Mouse (Mus musculus) lung, embryonic 14.5 days (tissue): Measurements from ENCODE around the gene Luc7l3. TPM values are rescaled to one million over a fixed set of nuclear protein-coding genes. Genes with fewer than 3 reads are reported as not detected.

Experiments
- ATAC-seq: fragments of 200-750 bp; cut with Nextera tagmentation; 2 replicates; pipeline ENCODE4 v1.8.0; 2017; ENCODE audit warnings: mild to moderate bottlenecking, moderate TSS enrichment, moderate library complexity; ENCODE audit not compliant: insufficient read depth
- DNase-seq: peaks from one replicate; pipeline ENCODE4 v3.0.0-alpha.2; 2015
- H3K27ac ChIP-seq: fragments of 300-500 bp; sonication (generic); 2 replicates; pipeline ENCODE4 v1.5.1; 2014; ENCODE audit warnings: low read depth, mild to moderate bottlenecking, moderate library complexity
- H3K27me3 ChIP-seq: fragments of 300-500 bp; sonication (generic); 2 replicates; pipeline ENCODE4 v1.6.1; 2014; ENCODE audit warnings: low read length, control low read depth; ENCODE audit not compliant: insufficient read depth
- H3K36me3 ChIP-seq: fragments of 300-500 bp; sonication (generic); 2 replicates; pipeline ENCODE4 v1.6.1; 2014; ENCODE audit warnings: control low read depth; ENCODE audit not compliant: insufficient read depth
- H3K4me1 ChIP-seq: fragments of 300-500 bp; sonication (generic); 2 replicates; pipeline ENCODE4 v1.6.1; 2014; ENCODE audit warnings: antibody characterized with exemption, control low read depth; ENCODE audit not compliant: insufficient read depth
- H3K4me2 ChIP-seq: fragments of 300-500 bp; sonication (generic); 2 replicates; pipeline ENCODE4 v1.6.1; 2014; ENCODE audit warnings: mild to moderate bottlenecking
- H3K4me3 ChIP-seq: fragments of 300-500 bp; sonication (generic); 2 replicates; pipeline ENCODE4 v1.5.1; 2014; ENCODE audit warnings: low read depth, low read length
- H3K9ac ChIP-seq: fragments of 300-500 bp; sonication (generic); 2 replicates; pipeline ENCODE4 v1.6.1; 2014
- H3K9me3 ChIP-seq: fragments of 300-500 bp; sonication (generic); 2 replicates; pipeline ENCODE4 v1.6.1; 2016; ENCODE audit warnings: low read depth, low read length, control low read depth
- CTCF ChIP-seq: IDR thresholded peaks from 2 replicates; pipeline ENCODE4 v1.5.1; 2016; ENCODE audit warnings: antibody characterized with exemption, low read depth
- WGBS: fragments of 180-500 bp; shearing (Covaris S2); extraction: QIAGEN DNeasy Blood & Tissue Kit; methylation state at CpG from one replicate; pipeline ENCODE4 v1.1.7; 2014; 5-methylcytosine and 5-hydroxymethylcytosine counted together
- polyA plus RNA-seq: library from polyadenylated mRNA; unstranded; fragments of >200 nt; fragmentation: Nextera tagmentation; extraction: Ambion mirVana; gene quantifications from 2 replicates; pipeline ENCODE4 v1.2.1, GENCODE M21; 2014

The Luc7l3 gene
- polyA plus RNA-seq, 1 experiment from 2014 or later: 93.2 TPM

DNA sequence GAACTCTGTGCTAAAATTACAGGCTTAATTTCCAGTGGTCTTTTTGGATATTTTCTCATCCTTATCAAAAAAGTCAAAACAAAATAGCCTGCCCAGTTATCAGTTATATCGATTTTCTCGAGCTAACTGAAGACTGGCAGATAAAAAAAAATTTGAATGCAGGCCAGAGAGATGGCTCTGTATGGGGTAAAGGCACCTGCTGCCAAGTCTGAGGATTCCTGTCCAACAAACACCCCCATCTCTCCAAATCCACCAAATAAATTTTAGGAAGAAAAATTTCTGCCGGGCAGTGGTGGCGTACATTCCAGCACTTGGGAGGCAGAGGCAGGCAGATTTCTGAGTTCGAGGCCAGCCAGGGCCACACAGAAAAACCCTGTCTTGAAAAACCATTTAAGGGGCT is 3.7 kb downstream of the Luc7l3 start:
- peaks cover 14% of the 10 kb centered on the region for H3K4me1 ChIP-seq
- ATAC-seq: no peak

DNA sequence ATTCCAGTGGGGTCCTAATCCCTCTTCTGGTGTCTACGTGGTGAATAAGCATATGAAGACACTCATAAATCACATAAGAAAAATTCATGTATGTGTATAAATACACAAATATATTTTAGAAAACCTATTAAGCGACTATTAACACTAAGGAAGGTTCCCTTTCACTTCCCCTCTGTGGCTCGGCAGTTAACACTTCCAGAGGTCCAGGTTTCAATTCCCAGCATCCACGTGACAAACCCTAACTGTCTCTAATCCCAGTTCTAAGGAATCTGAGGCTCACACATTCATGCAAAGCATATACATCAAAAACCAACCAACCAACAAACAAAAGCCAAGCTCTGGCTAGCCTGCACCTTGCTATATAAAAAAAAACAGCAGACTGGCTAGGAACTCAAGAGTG is 4.3 kb downstream of the Luc7l3 start:
- H3K9ac ChIP-seq: no peak overlapping the region
- DNase-seq: no peak
- TF ChIP-seq CTCF: no peak
- no peak overlapping the region for H3K27ac ChIP-seq
- H3K9me3 ChIP-seq: no peaks in the 10 kb centered on the region
- 53% methylated on average over 4 of the region's 4 CpGs for WGBS
- peaks cover 9% of the 10 kb centered on the region; the same call in 1 of the 2 replicates for H3K36me3 ChIP-seq
- H3K27me3 ChIP-seq: no peaks in the 10 kb centered on the region
- peaks cover 8% of the 10 kb centered on the region for H3K4me1 ChIP-seq
- peak overlapping the region; percentile 23; the same call in 1 of the 2 replicates for H3K4me2 ChIP-seq
- H3K4me3 ChIP-seq: no peak overlapping the region
- ATAC-seq: no peak

More for the DNA sequence above, 3.7 kb downstream of the Luc7l3 start:
- no peak for DNase-seq
- TF ChIP-seq CTCF: no peak
- H3K27ac ChIP-seq: no peak overlapping the region
- H3K9ac ChIP-seq: no peak overlapping the region
- H3K4me2 ChIP-seq: no peak overlapping the region
- H3K9me3 ChIP-seq: no peaks in the 10 kb centered on the region
- no peak overlapping the region for H3K4me3 ChIP-seq
- peaks cover 9% of the 10 kb centered on the region; the same call in 1 of the 2 replicates for H3K36me3 ChIP-seq
- H3K27me3 ChIP-seq: no peaks in the 10 kb centered on the region
- WGBS: 77% methylated on average over 5 of the region's 5 CpGs

DNA sequence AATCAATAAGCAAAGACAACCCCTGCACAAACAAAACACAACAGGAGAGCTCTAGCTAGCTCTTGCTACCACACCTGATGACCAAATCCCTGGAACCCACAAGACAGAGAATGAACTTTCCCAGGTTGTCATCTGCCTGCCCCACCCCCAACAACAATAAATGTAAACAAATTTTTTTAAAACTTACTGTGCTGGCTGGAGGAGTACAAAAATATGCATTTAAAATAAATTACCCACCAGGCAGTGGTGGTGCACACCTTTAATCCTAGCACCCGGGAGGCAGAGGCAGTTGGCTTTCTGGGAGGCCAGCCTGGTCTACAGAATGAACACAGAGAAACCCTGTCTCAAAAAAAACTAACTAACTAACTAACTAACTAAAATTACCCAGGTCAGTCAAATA is 4.8 kb downstream of the Luc7l3 start:
- 74% methylated on average over 1 of the region's 1 CpGs for WGBS

DNA sequence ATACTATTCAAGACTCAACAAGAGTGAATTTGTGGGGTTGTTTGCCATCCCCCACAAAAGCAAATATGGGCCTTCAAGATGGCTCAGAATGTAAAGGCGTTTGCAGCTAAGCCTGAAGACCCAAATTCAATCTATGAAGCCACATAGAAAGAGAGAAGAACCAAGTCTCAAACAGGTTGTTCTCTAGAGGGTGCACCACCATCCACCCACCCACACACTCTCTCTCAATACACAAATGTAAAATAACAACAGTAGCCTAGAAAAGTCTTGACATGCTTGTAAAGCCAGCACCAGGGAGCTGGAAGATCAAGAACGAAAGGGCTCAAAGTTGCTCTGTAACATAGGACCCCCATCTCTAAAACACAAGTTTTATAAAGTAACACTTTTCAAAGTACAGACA is 5.3 kb downstream of the Luc7l3 start:
- ATAC-seq: no peak
- Histone ChIP-seq H3K4me1 (peaks cover 8% of the 10 kb centered on the region), H3K4me3 (no peak overlapping the region), H3K9ac (no peak overlapping the region), H3K9me3 (no peaks in the 10 kb centered on the region), H3K36me3 (peaks cover 9% of the 10 kb centered on the region; the same call in 1 of the 2 replicates), H3K27me3 (no peaks in the 10 kb centered on the region), H3K4me2 (no peak overlapping the region), H3K27ac (no peak overlapping the region)
- DNase-seq: no peak
- TF ChIP-seq CTCF: no peak
- WGBS: 64% methylated on average over 2 of the region's 2 CpGs

More for the DNA sequence above, 4.8 kb downstream of the Luc7l3 start:
- TF ChIP-seq CTCF: no peak
- Histone ChIP-seq H3K4me2 (no peak overlapping the region), H3K4me3 (no peak overlapping the region), H3K27ac (no peak overlapping the region), H3K4me1 (peaks cover 8% of the 10 kb centered on the region), H3K9me3 (no peaks in the 10 kb centered on the region), H3K9ac (no peak overlapping the region), H3K27me3 (no peaks in the 10 kb centered on the region), H3K36me3 (peaks cover 9% of the 10 kb centered on the region; the same call in 1 of the 2 replicates)
- DNase-seq: no peak
- no peak for ATAC-seq

- Histone ChIP-seq H3K27ac (no peak overlapping the region), H3K9ac (peak overlapping the region; percentile 20; the same call in 1 of the 2 replicates), H3K36me3 (peaks cover 9% of the 10 kb centered on the region; the same call in 1 of the 2 replicates), H3K4me2 (no peak overlapping the region), H3K27me3 (no peaks in the 10 kb centered on the region), H3K4me1 (peaks cover 8% of the 10 kb centered on the region), H3K9me3 (no peaks in the 10 kb centered on the region), H3K4me3 (no peak overlapping the region)
- DNase-seq (no peak), ATAC-seq (no peak)
- 32% methylated on average over 1 of the region's 1 CpGs for WGBS
- no peak for TF ChIP-seq CTCF
These were observed 6.5 kb downstream of the Luc7l3 start for GRCm38 (mm10) chr11:94315308-94315707.

DNA sequence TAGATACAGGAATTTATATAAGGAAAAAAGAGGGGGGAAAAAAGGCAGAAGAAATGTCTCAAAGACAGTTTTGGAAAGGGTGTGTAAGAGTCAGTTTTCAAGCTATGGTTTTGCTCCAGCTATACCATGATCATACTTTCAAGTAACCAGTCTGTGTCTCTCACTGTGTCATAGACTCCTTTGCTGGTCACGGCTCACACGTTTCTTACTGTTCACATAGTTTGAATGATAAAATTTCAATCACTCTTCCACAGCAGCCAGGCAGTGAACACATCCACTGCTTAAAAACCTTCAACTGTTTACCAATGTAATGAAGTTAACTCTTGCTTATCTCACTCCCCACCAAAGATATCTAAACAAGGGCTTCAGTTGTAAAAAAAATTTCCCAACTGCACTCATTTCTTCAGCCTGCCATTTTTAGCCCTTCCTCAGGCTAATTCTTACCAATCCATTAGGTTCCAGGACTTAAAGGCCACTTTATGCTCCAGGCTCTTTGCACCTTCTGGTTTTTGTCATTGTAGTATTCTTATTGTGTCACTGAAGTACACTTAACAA is 7.6 kb downstream of the Luc7l3 start:
- Histone ChIP-seq H3K4me2 (no peak overlapping the region), H3K27ac (no peak overlapping the region), H3K27me3 (no peaks in the 10 kb centered on the region), H3K36me3 (peaks cover 7% of the 10 kb centered on the region; the same call in 1 of the 2 replicates), H3K4me1 (peaks cover 8% of the 10 kb centered on the region), H3K4me3 (no peak overlapping the region), H3K9ac (no peak overlapping the region), H3K9me3 (no peaks in the 10 kb centered on the region)
- no peak for TF ChIP-seq CTCF
- DNase-seq (no peak), ATAC-seq (no peak)
- WGBS: 37% methylated on average over 2 of the region's 2 CpGs

DNA sequence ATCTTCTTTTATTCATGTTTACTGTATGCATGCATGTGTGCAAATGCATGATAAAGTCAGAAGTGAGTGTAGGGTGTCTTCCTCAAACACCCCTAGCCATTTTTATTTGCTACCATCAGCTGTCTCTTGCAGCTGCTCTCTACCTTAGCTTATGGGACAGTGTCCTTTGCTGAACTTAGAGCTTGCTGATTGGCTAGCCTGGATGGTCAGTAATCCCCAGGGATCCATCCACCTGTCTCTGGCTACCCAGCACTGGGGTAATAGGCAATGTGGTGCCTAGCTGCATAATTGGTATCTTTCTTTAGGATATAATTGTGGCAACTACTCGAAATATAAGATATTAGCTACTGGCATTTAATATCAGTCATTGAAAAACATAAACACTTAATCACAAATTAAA is 9.1 kb downstream of the Luc7l3 start:
- no peak overlapping the region for H3K4me2 ChIP-seq
- no peak overlapping the region for H3K4me3 ChIP-seq
- H3K27ac ChIP-seq: no peak overlapping the region
- 77% methylated on average over 1 of the region's 1 CpGs for WGBS
- no peak for ATAC-seq
- H3K9me3 ChIP-seq: no peaks in the 10 kb centered on the region
- TF ChIP-seq CTCF: no peak
- DNase-seq: no peak
- H3K9ac ChIP-seq: no peak overlapping the region
- no peaks in the 10 kb centered on the region for H3K27me3 ChIP-seq
- peaks cover 16% of the 10 kb centered on the region for H3K36me3 ChIP-seq
- peaks cover 8% of the 10 kb centered on the region for H3K4me1 ChIP-seq
